Mouse (Mus musculus): ENCODE data around the gene Klhl6.

GRCm38 (mm10) chr16:19993278-19993677 is 10.4 kb upstream of the Klhl6 start:
- no peak for TF ChIP-seq MAX (IDR thresholded peaks at IDR 0.05; ENCODE audit: low read length)
- no peak for TF ChIP-seq CTCF (conservative IDR thresholded peaks at IDR 0.05 in 1 of 2, IDR thresholded peaks at IDR 0.05 in 1 of 2; ENCODE audit: low read depth in 2 of 2, low read length in 2 of 2)
- TF ChIP-seq PAX5 (IDR thresholded peaks at IDR 0.05; ENCODE audit: low read length): no peak
